Mouse (Mus musculus) heart, embryonic 10.5 days (tissue): ENCODE measurements at regions not wholly inside any gene's neighbourhood (a gene's known extent, or its start where the extent isn't known, plus 50 kb on each side); places are given as distances from the start of the nearest gene placed in this dataset.

ENCODE experiments used
- DNase-seq: peaks from one replicate; pipeline ENCODE4 v3.0.0-alpha.2; 2017; ENCODE audit warnings: low spot score
- H3K27ac ChIP-seq: fragments of 300-500 bp; sonication (generic); 2 replicates; pipeline ENCODE4 v1.5.1; 2016; ENCODE audit warnings: mild to moderate bottlenecking
- H3K27me3 ChIP-seq: fragments of 300-500 bp; sonication (generic); 2 replicates; pipeline ENCODE4 v1.6.1; 2016; ENCODE audit warnings: mild to moderate bottlenecking; ENCODE audit not compliant: poor library complexity, insufficient read depth, severe bottlenecking
- H3K36me3 ChIP-seq: fragments of 300-500 bp; sonication (generic); 2 replicates; pipeline ENCODE4 v1.6.1; 2016; ENCODE audit warnings: mild to moderate bottlenecking, moderate library complexity
- H3K4me1 ChIP-seq: fragments of 300-500 bp; sonication (generic); 2 replicates; pipeline ENCODE4 v1.6.1; 2016; ENCODE audit warnings: mild to moderate bottlenecking
- H3K4me3 ChIP-seq: fragments of 300-500 bp; sonication (generic); 2 replicates; pipeline ENCODE4 v1.5.1; 2016; ENCODE audit warnings: mild to moderate bottlenecking, moderate library complexity
- H3K9me3 ChIP-seq: fragments of 300-500 bp; sonication (generic); 2 replicates; pipeline ENCODE4 v1.6.1; 2016; ENCODE audit warnings: mild to moderate bottlenecking, moderate library complexity
- WGBS: fragments of 180-500 bp; shearing (Covaris S2); methylation state at CpG from one replicate; pipeline ENCODE4 v1.1.7; 2016; 5-methylcytosine and 5-hydroxymethylcytosine counted together

- no peak for DNase-seq
- H3K9me3 ChIP-seq = no peaks in the 10 kb centered on the region
- H3K36me3 ChIP-seq = no peaks in the 10 kb centered on the region
- H3K27ac ChIP-seq = no peak overlapping the region
- no peaks in the 10 kb centered on the region for H3K27me3 ChIP-seq
- H3K4me3 ChIP-seq = no peak overlapping the region
- WGBS = 82% methylated on average over 7 of the region's 7 CpGs
- no peaks in the 10 kb centered on the region for H3K4me1 ChIP-seq
Observed at GRCm38 (mm10) chr2:117780816-117781215, 330.9 kb upstream of the Thbs1 start.

- DNase-seq = no peak
- Histone ChIP-seq H3K4me3 (no peak overlapping the region), H3K4me1 (no peaks in the 10 kb centered on the region), H3K27me3 (no peaks in the 10 kb centered on the region), H3K27ac (no peak overlapping the region), H3K36me3 (no peaks in the 10 kb centered on the region), H3K9me3 (no peaks in the 10 kb centered on the region)
- 76% methylated on average over 1 of the region's 1 CpGs for WGBS
Observed at GRCm38 (mm10) chr2:117787321-117787720, 324.4 kb upstream of the Thbs1 start.

GRCm38 (mm10) chr2:117794285-117794684 is 317.4 kb upstream of the Thbs1 start:
- DNase-seq = no peak
- Histone ChIP-seq H3K4me1 (no peaks in the 10 kb centered on the region), H3K9me3 (no peaks in the 10 kb centered on the region), H3K36me3 (no peaks in the 10 kb centered on the region), H3K27ac (no peak overlapping the region), H3K27me3 (no peaks in the 10 kb centered on the region), H3K4me3 (no peak overlapping the region)
- WGBS = 74% methylated on average over 1 of the region's 1 CpGs

- H3K27me3 ChIP-seq = no peaks in the 10 kb centered on the region
- DNase-seq = no peak
Observed at GRCm38 (mm10) chr2:117801946-117802600, 309.6 kb upstream of the Thbs1 start.

GRCm38 (mm10) chr2:117802686-117803085 is 309.0 kb upstream of the Thbs1 start:
- H3K27ac ChIP-seq = no peak overlapping the region
- no peak overlapping the region for H3K4me3 ChIP-seq
- DNase-seq = no peak
- H3K9me3 ChIP-seq = no peaks in the 10 kb centered on the region
- WGBS = 71% methylated on average over 2 of the region's 2 CpGs
- H3K36me3 ChIP-seq = no peaks in the 10 kb centered on the region
- H3K4me1 ChIP-seq = no peaks in the 10 kb centered on the region
- no peaks in the 10 kb centered on the region for H3K27me3 ChIP-seq

More at GRCm38 (mm10) chr2:117801946-117802600, 309.6 kb upstream of the Thbs1 start:
- Histone ChIP-seq H3K4me3 (no peak overlapping the region), H3K4me1 (no peaks in the 10 kb centered on the region), H3K9me3 (no peaks in the 10 kb centered on the region), H3K27ac (no peak overlapping the region), H3K36me3 (no peaks in the 10 kb centered on the region)

- no peaks in the 10 kb centered on the region for H3K4me1 ChIP-seq
- H3K4me3 ChIP-seq = no peak overlapping the region
- no peak overlapping the region for H3K27ac ChIP-seq
- H3K27me3 ChIP-seq = no peaks in the 10 kb centered on the region
- no peaks in the 10 kb centered on the region for H3K9me3 ChIP-seq
- no peak for DNase-seq
- H3K36me3 ChIP-seq = no peaks in the 10 kb centered on the region
Observed at GRCm38 (mm10) chr2:117804686-117805085, 307.0 kb upstream of the Thbs1 start.

- H3K4me1 ChIP-seq = no peaks in the 10 kb centered on the region
- 76% methylated on average over 3 of the region's 3 CpGs for WGBS
- no peaks in the 10 kb centered on the region for H3K9me3 ChIP-seq
- DNase-seq = no peak
- H3K36me3 ChIP-seq = no peaks in the 10 kb centered on the region
- no peak overlapping the region for H3K4me3 ChIP-seq
- no peak overlapping the region for H3K27ac ChIP-seq
- H3K27me3 ChIP-seq = no peaks in the 10 kb centered on the region
Observed at GRCm38 (mm10) chr2:117807121-117807520, 304.6 kb upstream of the Thbs1 start.

- no peak for DNase-seq
Observed at GRCm38 (mm10) chr2:117811506-117811905, 300.2 kb upstream of the Thbs1 start.

GRCm38 (mm10) chr2:117811931-117812330 is 299.7 kb upstream of the Thbs1 start:
- no peaks in the 10 kb centered on the region for H3K27me3 ChIP-seq

More at GRCm38 (mm10) chr2:117811506-117811905, 300.2 kb upstream of the Thbs1 start:
- Histone ChIP-seq H3K27me3 (no peaks in the 10 kb centered on the region), H3K27ac (no peak overlapping the region), H3K36me3 (no peaks in the 10 kb centered on the region), H3K9me3 (no peaks in the 10 kb centered on the region), H3K4me3 (no peak overlapping the region), H3K4me1 (no peaks in the 10 kb centered on the region)
- 36% methylated on average over 1 of the region's 1 CpGs for WGBS

GRCm38 (mm10) chr2:117819701-117820225 is 291.9 kb upstream of the Thbs1 start:
- WGBS = 58% methylated on average over 3 of the region's 3 CpGs
- Histone ChIP-seq H3K4me3 (no peak overlapping the region), H3K27me3 (no peaks in the 10 kb centered on the region), H3K9me3 (no peaks in the 10 kb centered on the region), H3K36me3 (no peaks in the 10 kb centered on the region), H3K27ac (no peak overlapping the region), H3K4me1 (peaks cover 1% of the 10 kb centered on the region; the same call in 1 of the 2 replicates)
- no peak for DNase-seq

More at GRCm38 (mm10) chr2:117811931-117812330, 299.7 kb upstream of the Thbs1 start:
- no peak for DNase-seq
- Histone ChIP-seq H3K4me1 (no peaks in the 10 kb centered on the region), H3K36me3 (no peaks in the 10 kb centered on the region), H3K27ac (no peak overlapping the region), H3K4me3 (no peak overlapping the region), H3K9me3 (no peaks in the 10 kb centered on the region)
- WGBS = 65% methylated on average over 2 of the region's 2 CpGs

GRCm38 (mm10) chr2:117820708-117821107 is 291.0 kb upstream of the Thbs1 start:
- Histone ChIP-seq H3K27ac (no peak overlapping the region), H3K36me3 (no peaks in the 10 kb centered on the region), H3K9me3 (no peaks in the 10 kb centered on the region), H3K4me3 (no peak overlapping the region), H3K4me1 (peaks cover 11% of the 10 kb centered on the region), H3K27me3 (no peaks in the 10 kb centered on the region)
- no peak for DNase-seq

GRCm38 (mm10) chr2:117825088-117825487 is 286.6 kb upstream of the Thbs1 start:
- Histone ChIP-seq H3K9me3 (no peaks in the 10 kb centered on the region), H3K4me1 (peaks cover 11% of the 10 kb centered on the region), H3K36me3 (no peaks in the 10 kb centered on the region), H3K4me3 (no peak overlapping the region), H3K27me3 (no peaks in the 10 kb centered on the region), H3K27ac (no peak overlapping the region)
- no peak for DNase-seq
- WGBS = 44% methylated on average over 8 of the region's 8 CpGs

GRCm38 (mm10) chr2:117827278-117827677 is 284.4 kb upstream of the Thbs1 start:
- no peaks in the 10 kb centered on the region for H3K36me3 ChIP-seq
- DNase-seq = no peak
- H3K27ac ChIP-seq = no peak overlapping the region
- no peaks in the 10 kb centered on the region for H3K9me3 ChIP-seq
- 71% methylated on average over 3 of the region's 3 CpGs for WGBS
- H3K4me1 ChIP-seq = peaks cover 11% of the 10 kb centered on the region
- H3K4me3 ChIP-seq = no peak overlapping the region
- no peaks in the 10 kb centered on the region for H3K27me3 ChIP-seq

GRCm38 (mm10) chr2:117838387-117838786 is 273.3 kb upstream of the Thbs1 start:
- no peak for DNase-seq
- 57% methylated on average over 2 of the region's 2 CpGs for WGBS
- no peak overlapping the region for H3K4me3 ChIP-seq

More at GRCm38 (mm10) chr2:117838387-117838786, 273.3 kb upstream of the Thbs1 start:
- Histone ChIP-seq H3K4me1 (no peaks in the 10 kb centered on the region), H3K9me3 (no peaks in the 10 kb centered on the region), H3K36me3 (no peaks in the 10 kb centered on the region), H3K27me3 (no peaks in the 10 kb centered on the region), H3K27ac (no peak overlapping the region)
